Mouse (Mus musculus) C2C12 (cell line): ENCODE results near the gene Utrn. TPM values are rescaled to one million over a fixed set of nuclear protein-coding genes. Genes with fewer than 3 reads are reported as not detected.

Experiments
- H3K27me3 ChIP-seq: one replicate; pipeline ENCODE4 v1.6.1; 2011; ENCODE audit not compliant: control insufficient read depth, insufficient read depth, insufficient read length
- H3K36me3 ChIP-seq: one replicate; pipeline ENCODE4 v1.6.1; 2011; ENCODE audit not compliant: control insufficient read depth, insufficient read depth
- H3K4me3 ChIP-seq: one replicate; pipeline ENCODE4 v1.5.1; 2011; ENCODE audit warnings: mild to moderate bottlenecking, control low read depth; ENCODE audit not compliant: poor library complexity, insufficient read depth, severe bottlenecking
- H3K79me2 ChIP-seq: one replicate; pipeline ENCODE4 v1.6.1; 2011; ENCODE audit not compliant: control insufficient read depth, insufficient read depth
- H3K79me3 ChIP-seq: one replicate; pipeline ENCODE4 v1.6.1; 2011; ENCODE audit warnings: low read depth, control low read depth
- H3ac ChIP-seq: one replicate; pipeline ENCODE3; 2011; ENCODE audit warnings: low read depth; ENCODE audit not compliant: control insufficient read depth, insufficient read length
- CEBPB ChIP-seq: IDR thresholded peaks from one replicate; pipeline ENCODE4 v1.6.1; 2011; ENCODE audit warnings: low read depth, mild to moderate bottlenecking, control low read depth, moderate library complexity
- CTCF ChIP-seq: IDR thresholded peaks from one replicate; pipeline ENCODE4 v1.5.1; 2011; ENCODE audit not compliant: control insufficient read depth, insufficient read depth, insufficient read length
- FOSL1 ChIP-seq: IDR thresholded peaks from one replicate; pipeline ENCODE4 v1.8.0; 2011; ENCODE audit warnings: mild to moderate bottlenecking, low read length; ENCODE audit not compliant: poor library complexity, insufficient read depth, severe bottlenecking
- MAX ChIP-seq: IDR thresholded peaks from one replicate; pipeline ENCODE4 v1.6.1; 2011; ENCODE audit warnings: mild to moderate bottlenecking, control low read depth
- MYOD1 ChIP-seq: IDR thresholded peaks from one replicate; pipeline ENCODE4 v1.6.1; 2011; ENCODE audit warnings: low read depth; ENCODE audit not compliant: control insufficient read depth, insufficient read length
- MYOG ChIP-seq: IDR thresholded peaks from one replicate; pipeline ENCODE4 v1.6.1; 2011; ENCODE audit not compliant: control insufficient read depth, insufficient read length; ENCODE audit errors: extremely low read depth
- USF1 ChIP-seq: IDR thresholded peaks from one replicate; pipeline ENCODE4 v1.6.1; 2011; ENCODE audit warnings: low read depth, mild to moderate bottlenecking, control low read depth, moderate library complexity
- polyA plus RNA-seq: library from polyadenylated mRNA; unstranded; fragments of >200 nt; fragmentation: generic; extraction: Trizol; gene quantifications from one replicate; pipeline ENCODE4 v1.2.1, GENCODE M21; 2012; ENCODE audit warnings: missing spikeins

Gene Utrn
- polyA plus RNA-seq, 1 experiment = 10.5 TPM

DNA sequence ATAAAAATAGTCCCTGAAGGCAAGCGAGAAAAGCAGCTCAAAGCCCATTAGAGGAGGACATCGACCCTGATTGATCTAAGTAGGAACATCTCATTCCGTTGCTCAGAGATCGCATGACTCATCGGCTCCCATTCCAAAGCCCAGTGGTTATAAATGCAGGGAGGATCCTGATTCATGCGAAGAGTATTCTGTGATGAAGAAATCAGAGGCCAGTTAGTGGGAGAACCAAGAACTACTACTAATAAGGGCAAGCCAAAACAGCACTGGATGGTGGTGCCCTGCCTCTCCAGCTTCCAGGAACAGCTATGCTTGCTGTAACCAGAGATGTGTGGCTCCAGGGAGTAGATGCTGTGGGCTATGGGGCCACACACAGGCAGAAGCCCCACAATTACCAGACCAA, 81.2 kb downstream of the Utrn start:
- Histone ChIP-seq H3K79me3 (peaks cover 28% of the 10 kb centered on the region), H3ac (no peak overlapping the region), H3K27me3 (no peaks in the 10 kb centered on the region), H3K79me2 (peaks cover 82% of the 10 kb centered on the region), H3K36me3 (no peaks in the 10 kb centered on the region), H3K4me3 (no peak overlapping the region)
- TF ChIP-seq MAX (no peak), FOSL1 (peak; percentile 91), MYOG (no peak), CTCF (no peak), CEBPB (peak; percentile 97)

DNA sequence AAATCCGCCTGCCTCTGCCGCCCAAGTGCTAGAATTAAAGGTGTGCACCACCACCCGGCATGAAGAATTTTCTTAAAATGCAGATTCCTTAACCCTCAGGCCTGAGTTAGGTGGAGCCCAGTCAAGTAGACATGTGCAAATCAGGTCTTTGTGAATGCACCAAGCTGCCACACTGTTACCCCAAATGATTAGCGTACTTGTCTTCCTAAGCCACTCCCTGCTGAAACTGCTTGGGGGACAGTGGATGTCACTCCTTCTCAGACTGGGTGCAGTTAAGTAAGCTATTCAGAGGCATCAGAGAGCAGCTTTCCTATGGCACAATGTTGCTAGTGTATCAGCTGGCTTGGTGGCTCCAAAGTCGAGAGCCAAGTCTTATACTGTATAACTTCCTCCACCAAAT, 83.9 kb downstream of the Utrn start:
- Histone ChIP-seq H3K79me2 (peaks cover 71% of the 10 kb centered on the region), H3K4me3 (no peak overlapping the region), H3ac (no peak overlapping the region), H3K79me3 (peaks cover 25% of the 10 kb centered on the region), H3K36me3 (no peaks in the 10 kb centered on the region), H3K27me3 (no peaks in the 10 kb centered on the region)
- TF ChIP-seq CTCF (no peak), MYOD1 (no peak), MAX (no peak), CEBPB (no peak), FOSL1 (no peak), MYOG (no peak), USF1 (no peak)

DNA sequence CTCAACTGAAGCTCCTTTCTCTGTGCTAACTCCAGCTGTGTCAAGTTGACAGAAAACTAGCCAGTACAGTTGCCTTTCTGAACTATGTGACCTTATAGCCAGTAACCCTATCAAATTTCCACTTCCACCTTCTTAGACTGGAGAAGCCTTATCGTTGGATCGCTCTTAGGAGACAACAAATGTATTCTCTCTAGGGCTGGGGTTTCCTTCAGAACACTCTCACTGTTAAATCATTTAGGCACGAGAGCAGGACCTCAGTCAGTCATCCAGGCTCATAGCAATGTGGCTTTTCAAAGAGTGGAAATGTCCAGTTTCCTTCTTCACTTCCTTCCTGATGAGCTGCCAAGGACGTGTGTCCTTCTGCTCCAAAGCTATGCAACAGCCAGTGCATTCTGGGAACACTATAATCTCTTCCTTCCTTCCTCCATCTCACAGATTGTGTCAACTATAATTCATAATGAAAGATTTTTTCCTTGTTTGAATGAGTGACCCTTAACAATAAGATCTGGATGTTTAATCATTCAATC, 87.7 kb downstream of the Utrn start:
- no peak overlapping the region for H3K4me3 ChIP-seq
- no peaks in the 10 kb centered on the region for H3K27me3 ChIP-seq
- no peak overlapping the region for H3ac ChIP-seq
- TF ChIP-seq USF1 (no peak), MYOD1 (no peak), FOSL1 (no peak), MYOG (no peak), MAX (no peak), CEBPB (no peak), CTCF (no peak)
- peaks cover 50% of the 10 kb centered on the region for H3K79me2 ChIP-seq
- H3K36me3 ChIP-seq = no peaks in the 10 kb centered on the region
- peaks cover 13% of the 10 kb centered on the region for H3K79me3 ChIP-seq

DNA sequence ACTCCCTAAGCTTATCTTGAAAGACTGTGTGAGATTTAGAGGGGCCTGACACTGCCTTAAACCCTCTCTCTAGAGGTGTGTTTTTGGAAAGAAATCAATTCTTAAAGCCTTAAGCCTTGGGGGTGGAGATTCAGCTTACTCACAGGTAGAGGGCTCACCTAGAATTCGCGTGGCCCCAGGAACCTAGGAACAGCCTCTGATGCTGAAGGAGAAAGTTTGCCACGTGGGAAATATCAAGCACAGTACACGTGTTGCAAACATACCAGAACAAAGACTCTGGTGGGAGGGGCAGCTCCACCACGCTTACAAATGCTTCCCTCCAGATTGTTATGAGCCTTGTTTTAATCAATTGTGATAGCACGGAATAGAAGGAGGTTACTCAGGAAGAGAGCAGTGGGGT, 96.0 kb downstream of the Utrn start:
- H3K79me3 ChIP-seq = peaks cover 25% of the 10 kb centered on the region
- H3K4me3 ChIP-seq = no peak overlapping the region
- H3K27me3 ChIP-seq = no peaks in the 10 kb centered on the region
- TF ChIP-seq MAX (no peak), USF1 (no peak), MYOG (no peak), CTCF (no peak), FOSL1 (no peak), CEBPB (no peak), MYOD1 (no peak)
- no peaks in the 10 kb centered on the region for H3K36me3 ChIP-seq
- peaks cover 74% of the 10 kb centered on the region for H3K79me2 ChIP-seq
- no peak overlapping the region for H3ac ChIP-seq

DNA sequence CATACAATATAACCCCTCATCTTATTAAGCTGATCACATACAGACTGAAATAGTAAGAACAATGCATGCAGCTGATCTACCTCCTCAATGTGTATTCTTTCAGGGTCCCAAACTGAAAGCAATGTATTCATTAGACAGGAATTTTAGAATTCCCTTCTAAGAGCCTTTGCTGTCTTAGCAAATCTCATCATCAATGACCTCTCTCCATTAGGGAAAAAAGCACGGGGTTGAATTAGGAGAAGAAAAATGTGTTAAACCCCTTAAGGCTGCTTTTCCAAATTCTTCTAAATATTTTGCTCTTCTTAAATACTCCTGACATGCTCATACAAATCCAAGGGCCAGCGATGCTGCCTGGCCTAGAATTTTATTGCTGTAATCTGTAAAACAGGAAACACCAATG, 97.7 kb downstream of the Utrn start:
- Histone ChIP-seq H3ac (no peak overlapping the region), H3K36me3 (no peaks in the 10 kb centered on the region), H3K79me2 (peaks cover 80% of the 10 kb centered on the region), H3K79me3 (peaks cover 26% of the 10 kb centered on the region), H3K4me3 (no peak overlapping the region), H3K27me3 (no peaks in the 10 kb centered on the region)
- TF ChIP-seq CEBPB = no peak
- no peak for TF ChIP-seq USF1
- TF ChIP-seq MYOG = no peak
- no peak for TF ChIP-seq MAX
- no peak for TF ChIP-seq MYOD1
- no peak for TF ChIP-seq CTCF
- TF ChIP-seq FOSL1 = no peak

DNA sequence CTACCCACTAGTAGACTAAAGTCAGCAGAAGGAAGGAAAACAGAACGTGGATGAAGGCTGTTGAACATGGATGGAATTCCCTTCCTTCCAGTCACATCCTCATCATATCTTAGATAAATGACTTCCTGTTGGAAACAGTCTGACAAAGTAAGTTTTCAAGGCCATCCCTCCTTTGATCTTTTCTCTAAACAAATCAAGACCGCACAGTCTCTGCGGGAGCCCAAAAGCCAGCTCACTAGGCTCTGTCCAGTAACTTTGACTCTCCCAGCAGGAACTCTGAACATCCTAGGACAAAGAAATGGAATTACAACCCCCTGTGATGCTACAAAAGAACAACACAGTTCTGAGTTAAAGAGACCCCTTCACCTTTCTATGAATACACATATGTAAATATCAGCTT, 106.5 kb downstream of the Utrn start:
- TF ChIP-seq MAX (no peak), CTCF (no peak), CEBPB (no peak), MYOD1 (no peak), FOSL1 (no peak), MYOG (no peak), USF1 (no peak)
- Histone ChIP-seq H3K79me3 (peaks cover 12% of the 10 kb centered on the region), H3K36me3 (peaks cover 12% of the 10 kb centered on the region), H3K79me2 (peaks cover 10% of the 10 kb centered on the region), H3ac (no peak overlapping the region), H3K4me3 (no peak overlapping the region), H3K27me3 (no peaks in the 10 kb centered on the region)
